Mouse (Mus musculus) midbrain, postnatal 0 days (tissue): ENCODE results near the gene Hdhd3. TPM values are rescaled to one million over a fixed set of nuclear protein-coding genes. Genes with fewer than 3 reads are reported as not detected.

Experiments
- ATAC-seq: fragments of 200-750 bp; cut with Nextera tagmentation; 2 replicates; pipeline ENCODE4 v1.8.0; 2017; ENCODE audit warnings: moderate number of reproducible peaks, mild to moderate bottlenecking, moderate TSS enrichment, moderate library complexity; ENCODE audit not compliant: low FRiP score
- DNase-seq: peaks from one replicate; pipeline ENCODE4 v3.0.0-alpha.2; 2015; ENCODE audit warnings: low spot score
- H3K27ac ChIP-seq: fragments of 300-500 bp; sonication (generic); 2 replicates; pipeline ENCODE4 v1.5.1; 2014; ENCODE audit warnings: low read depth, mild to moderate bottlenecking, low read length, mixed read lengths
- H3K27me3 ChIP-seq: fragments of 300-500 bp; sonication (generic); 2 replicates; pipeline ENCODE4 v1.6.1; 2014; ENCODE audit warnings: low read length, control low read depth, mixed read lengths; ENCODE audit not compliant: insufficient read depth
- H3K36me3 ChIP-seq: fragments of 300-500 bp; sonication (generic); 2 replicates; pipeline ENCODE4 v1.6.1; 2014; ENCODE audit warnings: low read length, control low read depth, mixed read lengths; ENCODE audit not compliant: insufficient read depth
- H3K4me1 ChIP-seq: fragments of 300-500 bp; sonication (generic); 2 replicates; pipeline ENCODE4 v1.6.1; 2014; ENCODE audit warnings: mild to moderate bottlenecking, control low read depth, antibody characterized with exemption, low read length, mixed read lengths; ENCODE audit not compliant: insufficient read depth
- H3K4me2 ChIP-seq: fragments of 300-500 bp; sonication (generic); 2 replicates; pipeline ENCODE4 v1.6.1; 2014; ENCODE audit warnings: low read depth, mild to moderate bottlenecking, low read length, mixed read lengths; ENCODE audit not compliant: poor library complexity, severe bottlenecking
- H3K4me3 ChIP-seq: fragments of 300-500 bp; sonication (generic); 2 replicates; pipeline ENCODE4 v1.5.1; 2014; ENCODE audit warnings: low read depth, mild to moderate bottlenecking, low read length, moderate library complexity
- H3K9ac ChIP-seq: fragments of 300-500 bp; sonication (generic); replicated peaks from 2 replicates; pipeline ENCODE4 v1.6.1; 2014; ENCODE audit warnings: mild to moderate bottlenecking, low read length, moderate library complexity, mixed read lengths; ENCODE audit not compliant: poor library complexity, severe bottlenecking
- H3K9me3 ChIP-seq: fragments of 300-500 bp; sonication (generic); 2 replicates; pipeline ENCODE4 v1.6.1; 2016; ENCODE audit warnings: low read length, control low read depth
- CTCF ChIP-seq: IDR thresholded peaks from 2 replicates; pipeline ENCODE4 v1.5.1; 2016; ENCODE audit warnings: antibody characterized with exemption, mild to moderate bottlenecking
- WGBS: fragments of 180-500 bp; shearing (Covaris S2); extraction: QIAGEN DNeasy Blood & Tissue Kit; methylation state at CpG from one replicate; pipeline ENCODE4 v1.1.7; 2014; 5-methylcytosine and 5-hydroxymethylcytosine counted together
- polyA plus RNA-seq: library from polyadenylated mRNA; unstranded; fragments of >200 nt; fragmentation: Nextera tagmentation; extraction: Ambion mirVana; gene quantifications from 2 replicates; pipeline ENCODE4 v1.2.1, GENCODE M21; 2015
- total RNA-seq: library from RNA; depleted of rRNA; stranded (reverse); fragments of >200 nt; gene quantifications from 2 replicates; pipeline ENCODE4 v1.2.3, GENCODE M21; 2014; rRNA removed

Hdhd3 gene
- total and polyA plus RNA-seq, 2 experiments from 2014 or later, result 2.9 to 4.9 TPM

DNA sequence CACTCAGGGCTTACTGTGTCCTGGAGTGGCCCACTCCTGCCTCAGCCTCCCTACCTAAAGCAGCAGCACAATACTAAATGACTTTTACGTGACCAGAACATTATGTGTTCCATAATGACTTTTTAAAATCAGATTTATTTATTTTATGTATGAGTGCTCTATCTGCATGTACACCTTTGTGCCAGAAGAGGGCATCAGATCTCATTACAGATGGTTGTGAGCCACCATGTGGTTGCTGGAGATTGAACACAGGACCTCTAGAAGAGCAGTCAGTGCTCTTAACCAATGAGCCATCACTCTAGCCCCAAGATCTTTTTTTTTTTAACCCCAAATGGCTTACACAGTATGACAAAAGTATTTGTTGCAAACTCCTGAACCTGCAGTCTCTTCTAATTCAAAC is 35.1 kb downstream of the Hdhd3 start:
- Histone ChIP-seq H3K9me3 (no peaks in the 10 kb centered on the region), H3K27ac (no peak overlapping the region), H3K4me1 (no peaks in the 10 kb centered on the region), H3K9ac (no peak overlapping the region), H3K36me3 (no peaks in the 10 kb centered on the region; the same call in 1 of the 2 replicates), H3K4me2 (no peak overlapping the region), H3K27me3 (no peaks in the 10 kb centered on the region), H3K4me3 (no peak overlapping the region)
- TF ChIP-seq CTCF, result peak; percentile 46
- ATAC-seq (no peak), DNase-seq (no peak)
- 95% methylated on average over 1 of the region's 1 CpGs for WGBS

DNA sequence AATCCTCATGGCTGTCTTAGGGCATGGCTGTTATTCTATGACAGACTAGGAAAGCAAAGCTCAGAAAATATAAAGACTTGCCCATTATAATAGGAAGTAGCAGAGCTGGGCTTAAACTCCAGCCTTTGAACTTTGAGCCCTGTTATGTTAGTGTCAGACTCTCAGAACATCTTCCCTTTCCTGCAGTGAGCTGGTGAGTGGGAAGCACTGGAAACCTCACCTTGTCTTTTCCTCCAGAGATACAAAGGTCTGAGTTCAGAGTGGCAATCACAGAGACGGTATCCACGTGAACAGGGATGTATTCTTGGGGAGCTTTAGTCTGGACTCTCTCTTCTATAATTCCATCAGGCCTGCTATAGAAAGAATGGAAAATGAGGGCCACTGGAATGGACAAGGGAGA is 40.1 kb downstream of the Hdhd3 start:
- Histone ChIP-seq H3K4me1 (no peaks in the 10 kb centered on the region), H3K4me3 (no peak overlapping the region), H3K9me3 (no peaks in the 10 kb centered on the region), H3K27me3 (no peaks in the 10 kb centered on the region), H3K27ac (no peak overlapping the region), H3K9ac (no peak overlapping the region), H3K4me2 (no peak overlapping the region), H3K36me3 (peaks cover 22% of the 10 kb centered on the region)
- no peak for TF ChIP-seq CTCF
- WGBS, result 83% methylated on average over 2 of the region's 2 CpGs
- ATAC-seq (no peak), DNase-seq (no peak)

DNA sequence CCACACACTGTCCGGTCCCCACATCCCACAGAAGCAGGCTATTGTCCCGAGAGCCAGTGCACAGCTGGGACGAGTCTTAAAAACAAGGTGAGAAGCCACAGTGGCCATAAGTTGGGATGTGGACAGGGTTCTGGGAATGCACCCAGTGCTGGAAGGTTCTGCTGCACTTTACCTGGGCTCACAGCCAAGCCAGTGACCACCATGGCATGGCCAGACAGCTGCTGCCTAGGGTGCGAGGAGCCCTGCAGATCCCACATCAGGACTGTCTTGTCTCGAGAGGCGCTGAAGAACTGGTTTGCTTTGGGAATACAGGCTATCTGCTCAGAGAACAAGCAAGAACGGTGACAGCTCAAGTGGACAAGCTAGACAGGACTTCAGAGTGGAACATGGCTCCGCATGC is 42.9 kb downstream of the Hdhd3 start:
- H3K27me3 ChIP-seq, result no peaks in the 10 kb centered on the region
- H3K4me1 ChIP-seq, result no peaks in the 10 kb centered on the region
- DNase-seq (no peak), ATAC-seq (no peak)
- no peak overlapping the region for H3K4me2 ChIP-seq
- peaks cover 33% of the 10 kb centered on the region for H3K36me3 ChIP-seq
- H3K4me3 ChIP-seq, result no peak overlapping the region
- H3K27ac ChIP-seq, result no peak overlapping the region
- no peak for TF ChIP-seq CTCF
- WGBS, result 95% methylated on average over 8 of the region's 8 CpGs
- H3K9ac ChIP-seq, result no peak overlapping the region
- no peaks in the 10 kb centered on the region for H3K9me3 ChIP-seq

DNA sequence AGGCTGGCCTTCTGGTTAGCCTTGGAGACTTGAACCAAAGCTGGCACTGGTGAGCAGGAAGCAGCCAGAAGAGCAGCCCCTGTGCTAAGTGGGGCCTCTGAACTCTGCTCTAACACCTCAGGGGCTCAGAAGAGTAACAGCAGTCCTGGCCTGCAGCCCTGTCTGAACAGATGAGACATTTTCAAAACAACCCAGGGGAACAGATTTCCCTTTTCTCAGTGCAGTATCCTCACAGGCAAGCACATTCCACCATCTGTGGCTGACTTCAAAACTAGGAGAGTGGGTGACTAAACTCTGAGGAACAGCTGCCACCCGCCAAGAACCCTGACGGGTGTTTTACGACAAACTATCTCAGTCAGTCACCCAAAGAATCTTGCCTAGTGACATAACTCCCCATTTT is 44.2 kb downstream of the Hdhd3 start:
- 84% methylated on average over 3 of the region's 3 CpGs for WGBS
- Histone ChIP-seq H3K4me2 (no peak overlapping the region), H3K27ac (no peak overlapping the region), H3K4me3 (no peak overlapping the region), H3K4me1 (no peaks in the 10 kb centered on the region), H3K9ac (no peak overlapping the region), H3K36me3 (peaks cover 33% of the 10 kb centered on the region), H3K27me3 (no peaks in the 10 kb centered on the region), H3K9me3 (no peaks in the 10 kb centered on the region)
- ATAC-seq, result no peak
- no peak for TF ChIP-seq CTCF
- DNase-seq, result peak; percentile 21

DNA sequence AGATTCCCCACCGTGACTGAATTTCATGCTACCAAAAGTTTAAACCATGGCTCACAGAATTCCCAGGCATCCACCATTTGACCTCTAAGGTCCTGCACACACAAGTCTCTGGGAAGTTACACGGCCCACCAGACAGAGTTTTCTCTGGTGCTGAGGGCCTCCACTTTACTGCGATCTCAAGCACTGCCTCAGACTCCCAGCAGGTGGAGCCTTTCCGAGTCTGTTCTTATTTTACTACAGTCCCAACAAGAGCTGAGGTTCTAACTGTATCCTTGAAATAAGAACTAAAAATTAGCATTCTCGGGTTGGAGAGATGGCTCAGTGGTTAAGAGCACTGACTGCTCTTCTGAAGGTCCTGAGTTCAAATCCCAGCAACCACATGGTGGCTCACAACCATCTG is 48.3 kb downstream of the Hdhd3 start:
- peak; percentile 27 for DNase-seq
- peak; percentile 55; the same call in 1 of the 2 replicates for ATAC-seq
- Histone ChIP-seq H3K4me3 (no peak overlapping the region), H3K27me3 (no peaks in the 10 kb centered on the region), H3K4me1 (no peaks in the 10 kb centered on the region), H3K9me3 (no peaks in the 10 kb centered on the region), H3K4me2 (no peak overlapping the region), H3K9ac (no peak overlapping the region), H3K27ac (no peak overlapping the region), H3K36me3 (peaks cover 24% of the 10 kb centered on the region)
- 66% methylated on average over 5 of the region's 5 CpGs for WGBS
- peak; percentile 67 for TF ChIP-seq CTCF

Other genes starting within 250 kb of the Hdhd3 start
- 18.0 and 23.8 TPM in 2 replicates for gene Slc31a2, start 240.9 kb downstream of the Hdhd3 start, total RNA-seq
- 12.0 and 13.2 TPM in 2 replicates for gene Slc31a2, start 240.9 kb downstream of the Hdhd3 start, polyA plus RNA-seq
- gene Fkbp15, start 142.9 kb downstream of the Hdhd3 start, total RNA-seq, result 34.3 and 37.5 TPM in 2 replicates
- 19.8 and 20.2 TPM in 2 replicates for gene Fkbp15, start 142.9 kb downstream of the Hdhd3 start, polyA plus RNA-seq
- 15.0 and 21.7 TPM in 2 replicates for gene Slc31a1, start 142.7 kb downstream of the Hdhd3 start, total RNA-seq
- gene Slc31a1, start 142.7 kb downstream of the Hdhd3 start, polyA plus RNA-seq, result 30.9 and 33.3 TPM in 2 replicates
- 41.2 and 62.1 TPM in 2 replicates for gene Cdc26, start 94.8 kb downstream of the Hdhd3 start, total RNA-seq
- 73.1 and 73.4 TPM in 2 replicates for gene Cdc26, start 94.8 kb downstream of the Hdhd3 start, polyA plus RNA-seq
- gene Prpf4, start 94.7 kb downstream of the Hdhd3 start, total RNA-seq, result 13.4 and 16.0 TPM in 2 replicates
- gene Prpf4, start 94.7 kb downstream of the Hdhd3 start, polyA plus RNA-seq, result 12.8 TPM in 2 replicates
- 0.85 TPM in 1 of 2 replicates, not detected in the other for gene Rnf183, start 68.2 kb downstream of the Hdhd3 start, total RNA-seq
- 0.11 and 0.39 TPM in 2 replicates for gene Rnf183, start 68.2 kb downstream of the Hdhd3 start, polyA plus RNA-seq
- 9.4 and 13.1 TPM in 2 replicates for gene Wdr31, start 32.6 kb downstream of the Hdhd3 start, total RNA-seq
- 25.1 and 25.9 TPM in 2 replicates for gene Wdr31, start 32.6 kb downstream of the Hdhd3 start, polyA plus RNA-seq
- gene Bspry, start 23.4 kb downstream of the Hdhd3 start, total RNA-seq, result 1.5 and 1.7 TPM in 2 replicates
- gene Bspry, start 23.4 kb downstream of the Hdhd3 start, polyA plus RNA-seq, result 0.49 and 0.84 TPM in 2 replicates
- 38.6 and 49.3 TPM in 2 replicates for gene Alad, start 16.5 kb upstream of the Hdhd3 start, total RNA-seq
- gene Alad, start 16.5 kb upstream of the Hdhd3 start, polyA plus RNA-seq, result 74.6 and 80.9 TPM in 2 replicates
- gene Pole3, start 21.6 kb upstream of the Hdhd3 start, total RNA-seq, result 24.0 and 25.6 TPM in 2 replicates
- 52.6 and 57.3 TPM in 2 replicates for gene Pole3, start 21.6 kb upstream of the Hdhd3 start, polyA plus RNA-seq
- 0.38 and 1.6 TPM in 2 replicates for gene 4933430I17Rik, start 21.9 kb upstream of the Hdhd3 start, total RNA-seq
- 0.80 and 0.93 TPM in 2 replicates for gene 4933430I17Rik, start 21.9 kb upstream of the Hdhd3 start, polyA plus RNA-seq
- gene Rgs3, start 56.4 kb upstream of the Hdhd3 start, total RNA-seq, result 89.4 and 109 TPM in 2 replicates
- 54.6 and 55.6 TPM in 2 replicates for gene Rgs3, start 56.4 kb upstream of the Hdhd3 start, polyA plus RNA-seq